10 mouse cellular contexts compared by ENCODE assay signal in the genomic region with DNA sequence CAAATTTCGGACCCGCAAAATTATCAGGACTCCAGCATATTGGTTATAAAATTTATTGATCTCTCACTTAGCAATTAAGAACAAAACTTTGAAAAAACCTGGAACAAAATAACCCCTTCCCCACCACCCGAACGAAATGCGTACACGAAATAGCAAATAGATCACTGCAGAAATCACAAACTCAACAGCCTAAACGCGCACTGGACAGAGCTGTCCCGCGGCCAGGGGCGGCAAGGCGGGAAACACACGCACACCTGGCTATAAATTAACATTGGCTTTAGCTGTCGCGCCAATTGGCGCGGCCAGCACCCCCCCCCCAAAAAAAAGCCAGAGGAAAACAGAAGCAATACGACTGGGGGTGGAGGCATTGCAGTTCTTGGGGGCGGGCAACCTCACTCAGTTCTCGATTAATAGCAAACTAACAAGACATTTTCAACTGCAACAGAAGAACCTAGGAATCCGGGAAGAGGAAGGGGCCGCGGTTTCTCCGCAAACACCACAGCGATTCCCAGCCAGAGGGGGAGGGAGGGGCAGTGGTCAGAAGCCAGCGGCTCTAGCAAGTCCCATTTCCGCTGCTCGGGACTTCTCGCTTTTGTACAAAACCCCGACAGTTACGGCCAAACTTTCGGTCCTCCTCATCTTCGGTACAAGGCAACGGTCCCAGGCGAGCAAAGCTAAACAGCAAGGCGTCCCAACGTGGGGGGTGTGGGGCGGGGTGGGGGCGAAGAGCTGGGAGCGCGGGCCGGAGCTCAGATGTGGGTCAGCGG. TPM values are rescaled to one million over a fixed set of nuclear protein-coding genes. Genes with fewer than 3 reads are reported as not detected.
DNase-seq lines count a peak whose midpoint lies in the region; ATAC-seq lines count a peak whose summit lies in the region.
"Had no signal": no experiment of that assay in that cellular context is flagged by ENCODE, and none has a peak within 500 bp of the region (broad histone marks: within the 10 kb centered on the region; RNA-seq: fewer than 3 reads in every experiment).

No protein-coding gene starts in this region.

- DNase-seq in heart, adult 18-20 months: no peak
- peak; percentile 27 for DNase-seq in embryo, embryonic 11 days
- peak; percentile 43 for DNase-seq in midbrain, embryonic 14.5 days
- DNase-seq in T-cell, adult 2 months (ENCODE audit: low spot score): no peak
- no peak for DNase-seq in left cerebral cortex, adult 18-20 months (ENCODE audit: low spot score in 2 of 2)
- DNase-seq in thymus, postnatal 36 days: no peak

- no peak overlapping the region for H3K27ac ChIP-seq in heart, embryonic 15.5 days
- H3K27ac ChIP-seq in hindbrain, embryonic 16.5 days (ENCODE audit: low read depth, low read length): no peak overlapping the region
- no peak overlapping the region for H3K27ac ChIP-seq in midbrain, embryonic 14.5 days (replicated peaks; ENCODE audit: low read depth, low read length)

- H3K4me1 ChIP-seq in heart, embryonic 15.5 days (replicated peaks): peaks cover 14% of the 10 kb centered on the region
- H3K4me1 ChIP-seq in hindbrain, embryonic 16.5 days (ENCODE audit: control insufficient read depth, insufficient read depth, low read depth, low read length): peaks cover 6% of the 10 kb centered on the region
- no peaks in the 10 kb centered on the region for H3K4me1 ChIP-seq in midbrain, embryonic 14.5 days (ENCODE audit: control insufficient read depth, insufficient read depth, low read length)

- no peak for ATAC-seq in heart, embryonic 15.5 days (replicated peaks; ENCODE audit: insufficient number of reproducible peaks, insufficient read depth, low FRiP score, low read depth)
- ATAC-seq in hindbrain, embryonic 16.5 days: no peak
- no peak for ATAC-seq in midbrain, embryonic 14.5 days (ENCODE audit: low FRiP score, low TSS enrichment)

- peaks cover 63% of the 10 kb centered on the region for H3K27me3 ChIP-seq in heart, embryonic 15.5 days
- H3K27me3 ChIP-seq in hindbrain, embryonic 16.5 days (replicated peaks; ENCODE audit: control insufficient read depth, insufficient read depth, low read length): peaks cover 7% of the 10 kb centered on the region; the same call in 1 of the 2 replicates
- H3K27me3 ChIP-seq in midbrain, embryonic 14.5 days (ENCODE audit: control insufficient read depth, insufficient read depth, low read length): no peaks in the 10 kb centered on the region

- 10% methylated on average over 39 of the region's 43 CpGs for WGBS in heart, embryonic 15.5 days
- WGBS in hindbrain, embryonic 16.5 days: 17% methylated on average over 40 of the region's 43 CpGs
- 18% methylated on average over 43 of the region's 43 CpGs for WGBS in midbrain, embryonic 14.5 days

- H3K4me3 ChIP-seq in heart, embryonic 15.5 days: peak overlapping the region; percentile 53
- peak overlapping the region; percentile 57 for H3K4me3 ChIP-seq in hindbrain, embryonic 16.5 days (ENCODE audit: low read length)
- peak overlapping the region; percentile 46 for H3K4me3 ChIP-seq in midbrain, embryonic 14.5 days (replicated peaks; ENCODE audit: low read depth, low read length)
- H3K4me3 ChIP-seq: myocyte had no signal

- H3K9me3 ChIP-seq in heart, embryonic 15.5 days (replicated peaks): no peaks in the 10 kb centered on the region
- H3K9me3 ChIP-seq in hindbrain, embryonic 16.5 days (ENCODE audit: control insufficient read depth, low read length): peaks cover 7% of the 10 kb centered on the region
- H3K9me3 ChIP-seq in midbrain, embryonic 14.5 days (ENCODE audit: control insufficient read depth, low read length): no peaks in the 10 kb centered on the region

- H3K36me3 ChIP-seq in heart, embryonic 15.5 days: no peaks in the 10 kb centered on the region
- no peaks in the 10 kb centered on the region for H3K36me3 ChIP-seq in hindbrain, embryonic 16.5 days (ENCODE audit: control insufficient read depth, insufficient read depth, low read length)
- no peaks in the 10 kb centered on the region for H3K36me3 ChIP-seq in midbrain, embryonic 14.5 days (ENCODE audit: control insufficient read depth, insufficient read depth, low read length)
- H3K36me3 ChIP-seq: G1E had no signal

- H3K4me2 ChIP-seq in heart, embryonic 15.5 days: peak overlapping the region; percentile 82
- H3K4me2 ChIP-seq in hindbrain, embryonic 16.5 days (ENCODE audit: low read length): peak overlapping the region; percentile 67
- H3K4me2 ChIP-seq in midbrain, embryonic 14.5 days (ENCODE audit: low read length): peak overlapping the region; percentile 62

- H3K9ac ChIP-seq in heart, embryonic 15.5 days: peak overlapping the region; percentile 33
- H3K9ac ChIP-seq in hindbrain, embryonic 16.5 days (ENCODE audit: low read depth, low read length): peak overlapping the region; percentile 67
- H3K9ac ChIP-seq in midbrain, embryonic 14.5 days (replicated peaks; ENCODE audit: low read length): peak overlapping the region; percentile 54

RNA-seq across cellular contexts. Expression of a gene that starts 1.7 kb away (rescaled TPM):
- 0.49 and 0.57 TPM in 2 replicates for polyA plus RNA-seq in heart, embryonic 15.5 days (2015; fragmentation: Nextera tagmentation; extraction: Ambion mirVana)
- not detected for total RNA-seq in heart, adult 18-20 months (2021)
- polyA plus RNA-seq in hindbrain, embryonic 16.5 days (2015; fragmentation: Nextera tagmentation; extraction: Ambion mirVana): 0.60 and 0.74 TPM in 2 replicates
- polyA plus RNA-seq in midbrain, embryonic 14.5 days (2014; fragmentation: Nextera tagmentation; extraction: Ambion mirVana): 2.6 and 2.7 TPM in 2 replicates
- total RNA-seq in left cerebral cortex, adult 18-20 months (2021): 1 to 10 TPM; 1.3 to 1.4 TPM
- total RNA-seq: G1E had no signal
- polyA plus RNA-seq: G1E, myocyte had no signal

Comparison
In these comparisons a context has a peak if more than half of its experiments do, and no peak if none do; other contexts are left out.
1. DNase-seq: peak in embryo, embryonic 11 days (single experiment) and midbrain, embryonic 14.5 days (single experiment); none in heart, adult 18-20 months (0 of 2), T-cell, adult 2 months (single experiment), left cerebral cortex, adult 18-20 months (0 of 2) and thymus, postnatal 36 days (0 of 2).
2. Peak in every context shown above with its lines, with median percentiles within 50 percentile points of each other: H3K4me2 ChIP-seq, H3K4me3 ChIP-seq and H3K9ac ChIP-seq.